Mouse (Mus musculus) CH12.LX (cell line): ENCODE measurements around the gene Prss22. TPM values are rescaled to one million over a fixed set of nuclear protein-coding genes. Genes with fewer than 3 reads are reported as not detected.

Experiments
- DNase-seq: peaks from one replicate; pipeline ENCODE4 v3.0.0-alpha.2; 2013; ENCODE audit errors: extremely low read depth
- H3K27ac ChIP-seq: 2 replicates; pipeline ENCODE4 v1.5.1; 2012; ENCODE audit warnings: low read depth, mild to moderate bottlenecking, control low read depth, moderate library complexity; ENCODE audit not compliant: insufficient read depth
- H3K27me3 ChIP-seq: replicated peaks from 2 replicates; pipeline ENCODE3; 2012; ENCODE audit warnings: inconsistent platforms
- H3K36me3 ChIP-seq, 2 experiments: replicated peaks in 1 of 2; 2 replicates each; pipeline versions ENCODE3 to v1.6.1; 2012; ENCODE audit warnings: inconsistent platforms in 1 of 2, low read length in 1 of 2, mild to moderate bottlenecking in 1 of 2, mixed read lengths in 1 of 2, moderate library complexity in 1 of 2; ENCODE audit not compliant: control insufficient read depth in 1 of 2, insufficient read depth in 1 of 2
- H3K4me1 ChIP-seq, 2 experiments: 2 replicates each; pipeline ENCODE4 v1.6.1; 2012; ENCODE audit warnings: inconsistent platforms in 1 of 2, moderate library complexity in 1 of 2; ENCODE audit not compliant: insufficient read depth in 2 of 2, control insufficient read depth in 1 of 2
- H3K4me2 ChIP-seq: 2 replicates; pipeline ENCODE4 v1.6.1; 2012; ENCODE audit warnings: low read depth, mild to moderate bottlenecking, control low read depth; ENCODE audit not compliant: poor library complexity, insufficient read depth, severe bottlenecking
- H3K4me3 ChIP-seq, 3 experiments: fragments of 150-350 bp in 1 of 3; sonication (generic) in 1 of 3; replicated peaks in 1 of 3; 2 replicates each; pipeline versions ENCODE3 to v1.5.1; 2011 to 2012; ENCODE audit warnings: low read depth in 2 of 3, low read length in 2 of 3, mild to moderate bottlenecking in 2 of 3, moderate library complexity in 2 of 3, control low read depth in 1 of 3, improper control_type of control experiment in 1 of 3, inconsistent platforms in 1 of 3, mixed read lengths in 1 of 3; ENCODE audit not compliant: poor library complexity in 1 of 3
- H3K79me2 ChIP-seq: replicated peaks from 2 replicates; pipeline ENCODE4 v1.6.1; 2012; ENCODE audit warnings: mild to moderate bottlenecking, moderate library complexity; ENCODE audit not compliant: control insufficient read depth, poor library complexity, insufficient read depth, severe bottlenecking; ENCODE audit errors: extremely low read depth
- H3K9ac ChIP-seq: 2 replicates; pipeline ENCODE4 v1.6.1; 2012; ENCODE audit warnings: low read depth, mild to moderate bottlenecking, control low read depth, moderate library complexity; ENCODE audit not compliant: insufficient read depth
- H3K9me3 ChIP-seq: replicated peaks from 2 replicates; pipeline ENCODE3; 2012; ENCODE audit warnings: low read length, inconsistent platforms, mixed read lengths
- BHLHE40 ChIP-seq: IDR thresholded peaks from 2 replicates; pipeline ENCODE4 v1.6.1; 2011; ENCODE audit warnings: mild to moderate bottlenecking, low read depth, low read length, improper control_type of control experiment
- CHD1 ChIP-seq: IDR thresholded peaks from 2 replicates; pipeline ENCODE4 v1.6.1; 2012; ENCODE audit warnings: low read depth, low read length, improper control_type of control experiment, inconsistent platforms
- CHD2 ChIP-seq: IDR thresholded peaks from 2 replicates; pipeline ENCODE4 v1.6.1; 2011; ENCODE audit warnings: low read length, improper control_type of control experiment
- CTCF ChIP-seq, 2 experiments: IDR thresholded peaks in 1 of 2; conservative IDR thresholded peaks in 1 of 2; 2 replicates each; pipeline ENCODE4 v1.5.1; 2011 to 2012; ENCODE audit warnings: low read depth in 2 of 2, low read length in 2 of 2, improper control_type of control experiment in 1 of 2, inconsistent platforms in 1 of 2, mild to moderate bottlenecking in 1 of 2, moderate library complexity in 1 of 2
- E2F4 ChIP-seq: IDR thresholded peaks from 2 replicates; pipeline ENCODE4 v1.6.1; 2011; ENCODE audit warnings: low read depth, low read length, improper control_type of control experiment; ENCODE audit not compliant: insufficient replicate concordance
- ETS1 ChIP-seq: conservative IDR thresholded peaks from 2 replicates; pipeline ENCODE4 v1.6.1; 2012; ENCODE audit warnings: low read depth, mild to moderate bottlenecking, inconsistent platforms, low read length, improper control_type of control experiment, moderate library complexity
- GABPA ChIP-seq: IDR thresholded peaks from 2 replicates; pipeline ENCODE4 v1.6.1; 2012; ENCODE audit warnings: low read depth, low read length, improper control_type of control experiment, inconsistent platforms; ENCODE audit not compliant: insufficient replicate concordance
- HCFC1 ChIP-seq: IDR thresholded peaks from 2 replicates; pipeline ENCODE4 v1.6.1; 2012; ENCODE audit warnings: low read depth, mild to moderate bottlenecking, inconsistent platforms, low read length, improper control_type of control experiment
- IRF4 ChIP-seq: IDR thresholded peaks from 2 replicates; pipeline ENCODE4 v1.6.1; 2014; ENCODE audit warnings: low read depth, mild to moderate bottlenecking, inconsistent platforms, low read length, improper control_type of control experiment
- JUN ChIP-seq: IDR thresholded peaks from 2 replicates; pipeline ENCODE4 v1.6.1; 2011; ENCODE audit warnings: low read depth, mild to moderate bottlenecking, low read length, improper control_type of control experiment, moderate library complexity; ENCODE audit not compliant: insufficient read depth
- KAT2A ChIP-seq: IDR thresholded peaks from 2 replicates; pipeline ENCODE4 v1.6.1; 2012; ENCODE audit warnings: low read length, improper control_type of control experiment, inconsistent platforms; ENCODE audit not compliant: insufficient replicate concordance
- MAFK ChIP-seq: IDR thresholded peaks from 2 replicates; pipeline ENCODE4 v1.6.1; 2011; ENCODE audit warnings: low read length, improper control_type of control experiment; ENCODE audit not compliant: insufficient replicate concordance
- MEF2A ChIP-seq: IDR thresholded peaks from 2 replicates; pipeline ENCODE4 v1.6.1; 2014; ENCODE audit warnings: low read depth, mild to moderate bottlenecking, inconsistent platforms, low read length, improper control_type of control experiment, borderline replicate concordance
- MXI1 ChIP-seq: IDR thresholded peaks from 2 replicates; pipeline ENCODE4 v1.6.1; 2011; ENCODE audit warnings: mild to moderate bottlenecking, low read depth, low read length, improper control_type of control experiment
- NELFE ChIP-seq: IDR thresholded peaks from 2 replicates; pipeline ENCODE4 v1.6.1; 2011; ENCODE audit warnings: low read depth, low read length, improper control_type of control experiment
- NRF1 ChIP-seq: IDR thresholded peaks from 2 replicates; pipeline ENCODE4 v1.6.1; 2014; ENCODE audit warnings: low read depth, mild to moderate bottlenecking, inconsistent platforms, low read length, improper control_type of control experiment, moderate library complexity
- PAX5 ChIP-seq: IDR thresholded peaks from 2 replicates; pipeline ENCODE4 v1.6.1; 2012; ENCODE audit warnings: low read length, inconsistent platforms, mixed read lengths
- POLR2A ChIP-seq: IDR thresholded peaks from 2 replicates; pipeline ENCODE4 v1.6.1; 2011; ENCODE audit warnings: low read depth, mild to moderate bottlenecking, improper control_type of control experiment, low read length
- POLR2AphosphoS2 ChIP-seq: IDR thresholded peaks from 2 replicates; pipeline ENCODE4 v1.6.1; 2011; ENCODE audit warnings: low read depth, low read length, improper control_type of control experiment
- RAD21 ChIP-seq: IDR thresholded peaks from 2 replicates; pipeline ENCODE4 v1.6.1; 2011; ENCODE audit warnings: low read depth, mild to moderate bottlenecking, low read length, improper control_type of control experiment, moderate library complexity
- SIN3A ChIP-seq: IDR thresholded peaks from 2 replicates; pipeline ENCODE4 v1.6.1; 2012; ENCODE audit warnings: low read length, improper control_type of control experiment, inconsistent platforms
- SMC3 ChIP-seq: IDR thresholded peaks from 2 replicates; pipeline ENCODE4 v1.6.1; 2011; ENCODE audit warnings: low read depth, low read length, improper control_type of control experiment
- TCF12 ChIP-seq: IDR thresholded peaks from 2 replicates; pipeline ENCODE4 v1.6.1; 2014; ENCODE audit warnings: low read depth, mild to moderate bottlenecking, inconsistent platforms, low read length, improper control_type of control experiment
- ZC3H11A ChIP-seq: IDR thresholded peaks from 2 replicates; pipeline ENCODE4 v1.6.1; 2012; ENCODE audit warnings: low read depth, mild to moderate bottlenecking, inconsistent platforms, low read length, improper control_type of control experiment
- ZMIZ1 ChIP-seq: IDR thresholded peaks from 2 replicates; pipeline ENCODE4 v1.6.1; 2012; ENCODE audit warnings: low read depth, mild to moderate bottlenecking, inconsistent platforms, low read length, improper control_type of control experiment
- ZNF384 ChIP-seq: IDR thresholded peaks from 2 replicates; pipeline ENCODE4 v1.6.1; 2012; ENCODE audit warnings: low read depth, low read length, improper control_type of control experiment, inconsistent platforms
- dilution Hi-C: fragments of 300-500 bp; cut with MboI; formaldehyde crosslinking; loops from 2 replicates; pipeline ENCODE4 v1.14.3; 2020; ENCODE audit warnings: low sequenced_read_pairs; ENCODE audit not compliant: extremely low pct_unique_long_range_greater_than_20kb, extremely low pct_ligation_motif_present
- in situ Hi-C: fragments of 300-500 bp; cut with MboI; formaldehyde crosslinking; loops from 3 replicates; pipeline ENCODE4 v1.14.3; 2019; ENCODE audit warnings: low sequenced_read_pairs, low pct_ligation_motif_present, low pct_unique_long_range_greater_than_20kb, mixed read lengths
- polyA plus RNA-seq: library from polyadenylated mRNA; unstranded; fragments of >175 nt; gene quantifications from 2 replicates; pipeline ENCODE4 v1.2.1, GENCODE M21; 2012; ENCODE audit warnings: low read depth; ENCODE audit not compliant: insufficient read length
- total RNA-seq, 2 experiments: library from RNA; depleted of rRNA; stranded (reverse); fragments of 300-350 nt in 1 of 2; fragments of >200 nt in 1 of 2; gene quantifications; 2 replicates each; pipeline ENCODE4 v1.2.3; 2012 to 2014

The Prss22 gene
- total and polyA plus RNA-seq, 3 experiments, result not detected

DNA sequence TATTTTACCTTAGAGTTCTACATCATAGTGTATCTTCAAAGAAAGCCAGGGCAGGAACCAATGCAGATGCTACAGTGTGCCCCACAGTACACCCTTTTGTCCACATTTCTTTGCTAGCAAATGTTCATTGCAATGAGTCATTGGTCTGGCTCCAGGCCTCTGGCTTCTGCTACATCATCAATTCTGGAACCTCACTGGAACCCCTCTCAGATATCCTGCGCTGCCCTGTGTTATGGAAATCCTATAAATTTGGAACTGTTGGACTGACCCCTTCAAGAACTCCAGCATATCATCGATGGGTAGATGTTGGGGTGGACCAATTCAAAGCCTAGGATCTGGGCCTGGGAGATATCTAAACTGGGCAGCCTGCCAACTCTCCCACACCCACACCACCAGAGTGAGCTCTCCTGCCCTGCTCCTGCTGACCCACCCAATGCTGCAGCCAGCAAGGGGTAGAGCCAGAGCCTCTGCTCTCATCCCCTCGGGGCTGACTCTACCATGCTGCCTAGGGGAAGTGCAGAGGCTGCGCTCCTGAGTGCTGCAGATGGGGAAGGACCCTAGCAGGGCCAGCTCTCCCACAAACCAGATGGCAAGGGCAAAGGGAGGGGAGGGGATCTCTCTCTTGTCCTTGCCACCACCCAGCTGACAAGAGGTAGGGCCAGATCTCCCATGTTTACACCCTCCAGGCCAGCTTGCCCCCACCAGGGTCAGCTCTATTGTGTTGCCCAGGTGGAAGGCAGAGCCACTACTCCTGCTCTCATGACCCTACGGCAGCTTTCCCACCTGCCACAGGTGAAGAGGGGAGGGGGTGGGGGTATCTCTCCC, 23.7 kb upstream of the Prss22 start:
- Histone ChIP-seq H3K4me2 (no peak overlapping the region), H3K79me2 (no peaks in the 10 kb centered on the region), H3K4me1 (no peaks in the 10 kb centered on the region)
- in situ Hi-C loops (no loop called here), dilution Hi-C loops (no loop called here)
- DNase-seq, result no peak
- no peak for TF ChIP-seq ETS1
- TF ChIP-seq, all 38 proteins: peak for 0
- H3K9ac ChIP-seq, result no peak overlapping the region
- peaks cover under 1% of the 10 kb centered on the region for H3K9me3 ChIP-seq
- H3K4me3 ChIP-seq, result no peak overlapping the region
- no peak overlapping the region for H3K27ac ChIP-seq
- H3K36me3 ChIP-seq, result no peaks in the 10 kb centered on the region
- H3K27me3 ChIP-seq, result peaks cover 44% of the 10 kb centered on the region

- no peaks in the 10 kb centered on the region for H3K79me2 ChIP-seq
- H3K36me3 ChIP-seq, result no peaks in the 10 kb centered on the region
- peaks cover 42% of the 10 kb centered on the region for H3K27me3 ChIP-seq
- no peak overlapping the region for H3K9ac ChIP-seq
- no peak overlapping the region for H3K4me2 ChIP-seq
- H3K4me1 ChIP-seq, result no peaks in the 10 kb centered on the region
- H3K9me3 ChIP-seq, result peaks cover 3% of the 10 kb centered on the region
- no peak overlapping the region for H3K27ac ChIP-seq
- H3K4me3 ChIP-seq, result no peak overlapping the region
- dilution Hi-C loops (no loop called here), in situ Hi-C loops (no loop called here)
- TF ChIP-seq HCFC1, result no peak
- TF ChIP-seq NRF1, result no peak
- DNase-seq, result no peak
Observed at GRCm38 (mm10) chr17:24020696-24021095, 22.8 kb upstream of the Prss22 start.

- peak; percentile 15 for DNase-seq
- no peaks in the 10 kb centered on the region for H3K36me3 ChIP-seq
- dilution Hi-C loops, result no loop called here
- no peak for TF ChIP-seq BHLHE40
- TF ChIP-seq MEF2A, result no peak
- no peak for TF ChIP-seq MXI1
- TF ChIP-seq CHD1, result no peak
- no peak for TF ChIP-seq PAX5
- TF ChIP-seq RAD21, result peak; percentile 21
- TF ChIP-seq GABPA, result no peak
- no peak for TF ChIP-seq TCF12
- TF ChIP-seq IRF4, result no peak
- TF ChIP-seq HCFC1, result no peak
- no peak for TF ChIP-seq POLR2AphosphoS2
- no peak for TF ChIP-seq JUN
- TF ChIP-seq KAT2A, result no peak
- peak in 1 of 2 experiments; percentile 54; a peak in 3 of 4 replicates for TF ChIP-seq CTCF (conservative IDR thresholded peaks at IDR 0.05 in 1 of 2, IDR thresholded peaks at IDR 0.05 in 1 of 2; ENCODE audit: low read depth in 2 of 2, low read length in 2 of 2)
- TF ChIP-seq ZC3H11A, result no peak
- no peak for TF ChIP-seq E2F4
- TF ChIP-seq NELFE, result no peak
- TF ChIP-seq ZMIZ1, result no peak
- no peak for TF ChIP-seq ZNF384
- no peak for TF ChIP-seq MAFK
- TF ChIP-seq SIN3A, result no peak
- TF ChIP-seq SMC3, result peak; percentile 31; the same call in 1 of the 2 replicates
- no peak for TF ChIP-seq POLR2A
- TF ChIP-seq CHD2, result no peak
Observed at GRCm38 (mm10) chr17:24015727-24016126, 17.8 kb upstream of the Prss22 start.

More at GRCm38 (mm10) chr17:24015727-24016126, 17.8 kb upstream of the Prss22 start:
- Histone ChIP-seq H3K9ac (no peak overlapping the region), H3K4me1 (no peaks in the 10 kb centered on the region), H3K79me2 (no peaks in the 10 kb centered on the region), H3K4me2 (no peak overlapping the region), H3K27me3 (peaks cover 9% of the 10 kb centered on the region), H3K9me3 (peaks cover 5% of the 10 kb centered on the region), H3K27ac (no peak overlapping the region), H3K4me3 (no peak overlapping the region)
- in situ Hi-C loops, result no loop called here
